Mouse (Mus musculus) heart, adult 2 months (tissue): ENCODE measurements around the gene Spata13.

Experiments used
- CTCF ChIP-seq: fragments of 200-600 bp; IDR thresholded peaks from 2 replicates; pipeline ENCODE4 v1.8.1; 2022; ENCODE audit warnings: antibody characterized with exemption, mild to moderate bottlenecking, moderate library complexity
- POLR2A ChIP-seq: fragments of 200-500 bp; IDR thresholded peaks from 2 replicates; pipeline ENCODE4 v1.6.1; 2011; ENCODE audit warnings: mild to moderate bottlenecking, low read depth, low read length, control low read depth; ENCODE audit not compliant: insufficient read depth

GRCm38 (mm10) chr14:60597571-60597970 is 36.2 kb upstream of the Spata13 start:
- TF ChIP-seq CTCF (no peak), POLR2A (no peak)
